Mouse (Mus musculus) Patski (cell line): ENCODE results near the gene Tpcn1. TPM values are rescaled to one million over a fixed set of nuclear protein-coding genes. Genes with fewer than 3 reads are reported as not detected.

Source experiments
- ATAC-seq: fragments of 100-300 bp; one replicate; pipeline ENCODE4 v1.8.0; 2021
- CTCF ChIA-PET: fragments of 350-600 bp; sonication (Branson Sonifier 250); formaldehyde crosslinking; loops from one replicate; lab custom pipeline; 2022; ENCODE audit warnings: inconsistent platforms; lab: Charles Lee
- POLR2A ChIA-PET: fragments of 350-600 bp; sonication (Branson Sonifier 250); formaldehyde crosslinking; loops from one replicate; lab custom pipeline; 2022; ENCODE audit warnings: antibody characterized with exemption, inconsistent platforms; lab: Charles Lee
- DNase-seq: peaks from one replicate; pipeline ENCODE4 v3.0.0-alpha.2; 2011; ENCODE audit warnings: low read depth, low spot score
- H3K27me3 ChIP-seq: fragments of 371-371 bp; one replicate; pipeline ENCODE4 v1.5.1; 2021
- CTCF ChIP-seq: fragments of 100-300 bp; IDR thresholded peaks from one replicate; pipeline ENCODE4 v1.5.1; 2021
- in situ Hi-C: fragments of 300-500 bp; cut with MboI; formaldehyde crosslinking; loops from 3 replicates; pipeline ENCODE4 v1.11.1; 2018; ENCODE audit warnings: low pct_unique_long_range_greater_than_20kb, mixed read lengths
- polyA plus RNA-seq: library from polyadenylated mRNA; unstranded; gene quantifications from one replicate; pipeline ENCODE4 v1.2.3, GENCODE M21; 2021

The Tpcn1 gene
- 125 TPM for polyA plus RNA-seq

DNA sequence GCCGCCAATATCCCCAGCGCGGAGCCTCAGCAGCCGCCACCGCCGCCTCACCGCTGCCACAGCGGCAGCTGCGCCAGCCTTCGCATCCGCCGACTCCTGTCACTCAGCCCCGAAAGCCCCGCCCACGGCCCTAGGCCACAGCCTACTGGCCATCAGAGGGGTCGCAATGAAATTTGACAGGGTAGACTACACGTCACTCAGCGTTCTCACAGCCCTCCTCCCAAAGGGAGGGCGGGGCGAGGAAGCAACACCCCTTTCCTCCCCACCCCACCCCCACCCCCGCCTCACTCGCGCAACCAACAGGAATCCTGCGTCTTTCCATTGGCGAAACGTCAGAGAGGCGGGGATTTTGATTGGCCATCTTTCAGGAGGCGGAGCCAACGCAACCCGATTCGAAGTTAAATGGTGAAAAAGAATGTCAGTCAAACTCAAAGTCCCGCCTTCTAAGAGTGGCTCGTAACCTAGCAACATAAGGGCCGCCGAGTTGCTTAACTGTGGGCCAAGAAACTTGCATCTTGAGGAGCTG is at the start of gene Tpcn1, which contains the start of gene Iqcd:
Gene Tpcn1 (minus strand): TSS at position 105 of the 526 bp plus-strand sequence.
Gene Iqcd (plus strand): TSS at position 448 of the 526 bp plus-strand sequence.
- ATAC-seq (peak; percentile 93), DNase-seq (peak; percentile 99)
- in situ Hi-C loops = loop anchor here (5.0 kb wide), 1 partner anchor 71 kb away; no protein-coding TSS in a partner anchor
- ChIA-PET CTCF (interaction anchor here (0.8 to 9.2 kb wide), 4 partner anchors 13 to 461 kb away, joined by 3 to 54 read pairs (median 22); no protein-coding TSS in a partner anchor), POLR2A (interaction anchor here (0.8 to 2.9 kb wide), 11 partner anchors 9 to 55 kb away, joined by 3 to 13 read pairs (median 7); no protein-coding TSS in a partner anchor)
- no peak for TF ChIP-seq CTCF
- no peaks in the 10 kb centered on the region for H3K27me3 ChIP-seq

DNA sequence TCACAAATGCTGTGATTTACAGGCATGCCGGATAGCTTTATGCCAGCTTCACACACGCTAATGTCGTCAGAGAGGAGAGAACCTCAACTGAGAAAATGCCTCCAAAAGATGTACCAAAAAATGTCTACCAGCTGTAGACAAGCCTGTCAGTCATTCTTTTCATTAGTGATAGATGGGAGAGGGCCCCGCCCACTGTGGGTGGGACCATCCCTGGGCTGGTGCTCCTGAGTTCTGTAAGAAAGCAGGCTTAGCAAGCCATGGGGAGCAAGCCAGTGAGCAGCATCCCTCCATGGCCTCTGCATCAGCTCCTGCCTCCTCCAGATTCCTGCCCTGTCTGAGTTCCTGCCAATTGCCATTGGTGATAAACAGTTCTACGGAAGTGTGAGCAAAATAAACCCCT is 47.2 kb upstream of the Tpcn1 start:
- DNase-seq = no peak
- ATAC-seq = no peak
- in situ Hi-C loops = no loop called here
- ChIA-PET POLR2A (no interaction called here), CTCF (interaction anchor here (1.0 to 1.4 kb wide), 2 partner anchors 13 to 15 kb away, joined by 3 read pairs; no protein-coding TSS in a partner anchor)
- TF ChIP-seq CTCF = no peak
- H3K27me3 ChIP-seq = no peaks in the 10 kb centered on the region

DNA sequence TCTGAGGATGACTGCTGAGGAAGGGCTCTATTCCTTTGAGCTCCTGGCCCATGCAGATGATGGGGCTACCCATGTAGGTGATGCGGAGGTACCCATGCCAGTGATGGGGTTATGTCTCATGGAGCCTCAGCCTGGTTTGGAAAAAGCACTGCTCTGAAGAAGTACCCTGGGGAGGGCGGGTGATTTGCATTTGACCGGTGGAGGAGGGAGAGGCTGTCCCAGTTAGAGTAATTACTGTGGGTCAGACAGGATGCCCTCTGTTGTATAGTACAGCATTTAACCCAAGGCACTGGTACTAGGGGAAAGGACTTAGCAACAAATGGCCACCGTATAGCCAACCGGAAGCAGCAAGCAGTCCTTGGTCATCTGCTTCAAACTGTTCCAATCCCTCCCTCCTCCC is 46.4 kb upstream of the Tpcn1 start:
- H3K27me3 ChIP-seq = no peaks in the 10 kb centered on the region
- no peak for TF ChIP-seq CTCF
- CTCF ChIA-PET = interaction anchor here (0.7 to 1.3 kb wide), 2 partner anchors 11 to 15 kb away, joined by 3 to 4 read pairs; no protein-coding TSS in a partner anchor
- DNase-seq (no peak), ATAC-seq (no peak)
- POLR2A ChIA-PET = interaction anchor here (0.6 to 1.3 kb wide), 3 partner anchors 23 to 416 kb away, joined by 3 to 4 read pairs (median 3); no protein-coding TSS in a partner anchor
- in situ Hi-C loops = no loop called here

DNA sequence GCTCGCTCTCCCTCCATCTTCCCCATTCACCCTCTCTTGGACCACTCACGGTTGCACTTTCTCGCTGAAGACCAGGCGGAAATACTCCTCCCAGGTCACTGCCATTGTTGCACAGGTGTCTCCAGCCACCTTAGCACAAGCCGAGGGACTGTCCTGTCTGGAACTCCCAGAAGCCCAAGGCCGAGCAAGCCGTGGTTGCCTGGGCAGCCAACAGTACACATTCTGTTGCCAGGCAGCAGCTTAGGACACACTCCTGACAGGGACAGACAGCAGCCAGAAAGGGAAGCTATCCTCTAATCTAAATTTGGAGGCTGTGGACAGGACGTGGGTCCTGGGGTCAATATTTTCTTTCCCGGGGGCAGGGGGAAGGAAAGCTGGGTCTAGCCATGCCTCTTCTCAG is 45.7 kb upstream of the Tpcn1 start, which contains the start of gene Cfap73:
Gene Cfap73 (minus strand): TSS at position 105 of the 400 bp plus-strand sequence.
- DNase-seq = no peak
- in situ Hi-C loops = no loop called here
- no peak for TF ChIP-seq CTCF
- H3K27me3 ChIP-seq = no peaks in the 10 kb centered on the region
- CTCF ChIA-PET = interaction anchor here (1.3 kb wide), 1 partner anchor 14 kb away, joined by 4 read pairs; no protein-coding TSS in a partner anchor
- POLR2A ChIA-PET = interaction anchor here (0.6 to 1.3 kb wide), 2 partner anchors 24 to 415 kb away, joined by 3 to 4 read pairs; no protein-coding TSS in a partner anchor
- no peak for ATAC-seq

DNA sequence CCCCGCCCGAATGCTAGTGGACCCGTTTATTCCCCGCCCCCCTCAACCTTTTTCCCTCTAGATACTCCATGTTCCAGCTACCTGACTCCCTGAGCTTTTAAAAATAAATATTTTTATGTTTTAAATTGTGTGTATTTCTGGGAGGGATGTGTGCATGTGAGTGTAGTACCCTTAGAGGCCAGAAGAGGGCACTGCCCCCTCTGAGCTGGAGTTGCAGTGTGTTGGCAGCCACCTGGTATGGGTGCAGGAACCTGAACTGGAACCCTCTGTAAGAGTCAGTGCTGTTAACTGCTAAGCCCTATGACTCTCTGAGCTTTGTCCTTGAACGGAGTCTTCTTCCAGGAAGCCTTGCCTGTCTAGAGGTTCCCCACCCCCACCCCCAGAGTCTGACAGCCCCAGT is 43.4 kb upstream of the Tpcn1 start:
- no peak for DNase-seq
- POLR2A ChIA-PET = no interaction called here
- in situ Hi-C loops = no loop called here
- CTCF ChIA-PET = interaction anchor here (0.8 to 2.1 kb wide), 4 partner anchors 11 to 48 kb away, joined by 3 to 7 read pairs (median 4); no protein-coding TSS in a partner anchor
- no peak for TF ChIP-seq CTCF
- ATAC-seq = no peak
- H3K27me3 ChIP-seq = no peaks in the 10 kb centered on the region

DNA sequence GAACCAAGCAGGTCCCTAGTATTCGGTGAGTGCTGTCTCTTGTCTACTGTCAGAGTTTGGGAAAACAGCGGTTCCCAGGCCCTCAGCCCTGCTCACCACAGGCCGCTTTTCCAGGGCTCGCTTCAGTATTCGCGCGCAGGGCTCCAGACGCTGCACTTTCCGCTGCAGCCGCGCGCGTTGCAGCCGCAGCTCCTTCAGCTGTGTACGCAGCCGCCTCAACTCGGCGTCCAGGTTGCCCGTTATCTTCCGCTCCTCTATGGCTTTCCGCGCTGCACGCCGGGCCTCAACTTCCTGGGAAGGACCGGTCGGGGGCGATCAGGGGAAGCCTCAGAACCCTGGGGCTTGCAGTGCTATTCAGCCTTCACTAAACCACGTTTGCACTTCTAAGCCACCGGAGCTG is 42.7 kb upstream of the Tpcn1 start:
- POLR2A ChIA-PET = no interaction called here
- ATAC-seq (no peak), DNase-seq (no peak)
- CTCF ChIA-PET = interaction anchor here (1.2 to 2.1 kb wide), 4 partner anchors 12 to 49 kb away, joined by 3 to 7 read pairs (median 4); no protein-coding TSS in a partner anchor
- H3K27me3 ChIP-seq = no peaks in the 10 kb centered on the region
- in situ Hi-C loops = no loop called here
- TF ChIP-seq CTCF = no peak

DNA sequence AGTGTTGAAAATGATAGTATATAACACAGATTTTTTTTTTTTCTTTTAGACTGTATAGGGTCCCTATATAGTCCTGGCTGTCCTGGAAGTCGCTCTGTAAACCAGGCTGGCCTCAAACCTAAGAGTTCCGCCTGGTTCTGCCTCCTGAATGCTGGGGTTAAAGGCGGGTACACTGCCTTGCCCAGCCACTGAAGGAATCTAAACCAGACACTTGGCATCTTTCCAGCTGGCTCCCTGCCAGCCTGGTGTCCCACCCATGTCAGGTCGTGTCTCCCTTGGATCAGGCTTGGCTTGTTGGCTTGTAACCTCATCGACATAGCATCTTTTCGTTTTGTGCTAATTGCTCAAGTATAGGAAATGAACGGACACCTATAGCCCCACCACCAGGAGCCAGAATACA is 40.2 kb upstream of the Tpcn1 start:
- POLR2A ChIA-PET = no interaction called here
- ATAC-seq (no peak), DNase-seq (no peak)
- no peaks in the 10 kb centered on the region for H3K27me3 ChIP-seq
- CTCF ChIA-PET = no interaction called here
- TF ChIP-seq CTCF = no peak
- in situ Hi-C loops = no loop called here

DNA sequence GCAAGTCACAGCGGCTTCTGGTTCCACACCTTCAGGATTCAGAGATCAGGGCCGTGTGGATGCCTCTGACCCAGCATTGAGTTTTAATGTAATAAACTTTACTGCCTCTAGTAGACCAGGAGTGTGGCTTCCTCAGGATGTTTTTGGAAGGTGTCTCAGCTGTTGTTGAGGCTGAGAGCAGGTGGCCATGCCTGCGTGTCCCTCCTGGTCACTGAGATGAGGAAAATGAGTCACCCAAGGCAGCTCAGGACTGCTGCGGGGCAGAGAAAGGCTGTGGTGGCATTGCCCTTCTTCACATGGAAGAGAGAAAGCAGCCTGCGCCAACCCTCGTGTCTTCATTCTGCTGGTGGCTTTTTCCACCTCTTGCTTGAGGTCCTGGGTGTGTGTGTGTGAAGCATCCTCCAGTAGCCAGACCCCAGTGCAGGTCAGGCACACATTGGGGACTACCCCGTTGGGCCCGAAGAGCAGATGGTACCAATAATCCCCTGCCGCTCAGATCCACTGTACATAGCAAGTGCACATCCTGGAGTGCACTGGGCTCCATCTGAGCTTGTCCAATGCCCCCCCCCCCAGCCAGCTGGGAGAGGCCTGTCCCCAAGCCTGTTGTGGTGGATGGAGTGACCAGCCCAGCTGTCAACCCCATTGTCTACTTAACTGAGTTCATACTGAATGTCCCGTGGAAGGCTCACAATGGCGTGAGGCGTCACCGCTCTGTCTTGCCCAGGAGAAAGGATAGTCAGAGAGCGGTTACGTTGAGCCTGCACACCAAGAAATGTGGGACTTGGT is 39.2 kb upstream of the Tpcn1 start:
- ATAC-seq (no peak), DNase-seq (no peak)
- no peaks in the 10 kb centered on the region for H3K27me3 ChIP-seq
- in situ Hi-C loops = no loop called here
- ChIA-PET POLR2A (interaction anchor here (1.8 kb wide), 1 partner anchor 11 kb away, joined by 7 read pairs; no protein-coding TSS in a partner anchor), CTCF (no interaction called here)
- TF ChIP-seq CTCF = no peak

DNA sequence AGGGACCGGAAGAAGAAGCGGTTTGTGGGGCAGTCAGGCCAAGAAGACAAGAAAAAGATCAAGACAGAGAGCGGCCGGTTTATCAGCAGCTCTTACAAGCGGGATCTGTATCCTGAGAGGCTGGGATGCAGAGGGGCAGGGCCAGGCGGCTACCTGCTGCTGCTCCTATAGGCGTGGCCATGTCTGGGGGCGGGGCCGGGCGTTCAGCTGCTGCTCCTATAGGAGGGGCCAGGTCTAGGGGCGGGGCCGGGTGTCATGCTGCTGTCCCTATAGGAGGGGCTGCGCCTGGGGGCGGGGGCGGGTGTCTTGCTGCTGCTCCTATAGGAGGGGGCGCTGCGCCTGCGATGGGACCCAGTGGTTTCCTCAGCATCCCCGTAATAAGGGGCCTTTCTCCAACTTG is 37.9 kb upstream of the Tpcn1 start:
- ATAC-seq (no peak), DNase-seq (no peak)
- in situ Hi-C loops = no loop called here
- no peak for TF ChIP-seq CTCF
- H3K27me3 ChIP-seq = no peaks in the 10 kb centered on the region
- POLR2A ChIA-PET = interaction anchor here (1.8 kb wide), 1 partner anchor 9 kb away, joined by 7 read pairs; no protein-coding TSS in a partner anchor
- CTCF ChIA-PET = interaction anchor here (1.0 to 1.1 kb wide), 2 partner anchors 20 to 23 kb away, joined by 3 to 5 read pairs; partner anchors contain the start of gene Rasal1

DNA sequence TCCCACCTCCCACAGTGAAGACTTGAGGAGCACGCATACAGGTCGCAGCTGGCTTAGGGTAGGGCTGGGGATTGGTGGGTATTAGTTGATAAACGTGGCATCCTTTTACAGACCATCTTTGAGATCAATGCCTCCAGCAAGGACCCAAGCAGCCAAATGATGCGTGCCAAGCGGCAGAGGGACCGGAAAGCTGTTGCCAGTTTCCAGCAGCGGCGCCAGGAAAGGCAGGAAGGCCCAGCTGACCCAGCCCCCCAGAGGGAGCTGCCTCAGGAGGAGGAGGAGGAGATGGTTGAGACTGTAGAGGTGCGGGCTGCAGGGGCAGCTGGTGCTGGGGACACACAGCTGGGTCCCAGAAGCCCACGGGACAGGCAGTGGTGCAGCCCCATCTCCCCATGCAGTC is 36.0 kb upstream of the Tpcn1 start:
- ATAC-seq (no peak), DNase-seq (no peak)
- in situ Hi-C loops = loop anchor here (25.0 kb wide), 1 partner anchor 487 kb away; no protein-coding TSS in a partner anchor
- ChIA-PET POLR2A (no interaction called here), CTCF (interaction anchor here (1.2 kb wide), 1 partner anchor 49 kb away, joined by 3 read pairs; no protein-coding TSS in a partner anchor)
- no peaks in the 10 kb centered on the region for H3K27me3 ChIP-seq
- TF ChIP-seq CTCF = no peak
